Mouse (Mus musculus): ENCODE measurements around the gene Usp16.

DNA sequence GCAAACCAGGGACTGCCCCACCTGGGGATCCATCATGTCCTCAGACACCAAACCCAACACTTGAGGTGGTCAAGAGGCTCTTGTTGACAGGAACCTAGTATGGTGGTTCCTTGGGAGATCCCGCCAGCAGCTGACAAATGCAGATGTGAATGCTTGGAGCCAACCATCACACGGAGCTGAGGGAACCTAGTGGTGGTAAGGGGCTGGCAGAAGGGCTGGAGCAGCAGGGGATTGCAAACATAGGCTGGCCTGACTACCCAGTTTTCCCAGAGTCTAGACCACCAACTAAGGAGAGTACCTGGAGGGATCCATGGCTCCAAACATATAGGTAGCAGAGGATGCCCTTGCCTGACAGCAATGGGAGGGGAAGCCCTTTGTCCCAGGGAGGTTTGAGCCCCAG is 1.3 kb upstream of the Usp16 start:
- TF ChIP-seq CTCF (IDR thresholded peaks at IDR 0.05; ENCODE audit: low read depth, low read length), result no peak
- TF ChIP-seq EP300 (IDR thresholded peaks at IDR 0.05; ENCODE audit: insufficient read depth, low read depth, low read length), result no peak
- TF ChIP-seq POLR2A (IDR thresholded peaks at IDR 0.05; ENCODE audit: insufficient read depth, low read length), result no peak
